Comparison of ENCODE assay signal across 17 mouse cellular contexts in genomic region chr13:62944109-62944508, GRCm38 (mm10). TPM values are rescaled to one million over a fixed set of nuclear protein-coding genes. Genes with fewer than 3 reads are reported as not detected.
DNase-seq lines count a peak whose midpoint lies in the region; ATAC-seq and TF ChIP-seq lines count a peak whose summit lies in the region.
"Had no signal": no experiment of that assay in that cellular context is flagged by ENCODE, and none has a peak within 500 bp of the region (broad histone marks: within the 10 kb centered on the region; RNA-seq: fewer than 3 reads in every experiment).

No protein-coding gene starts in this region.

- peak; percentile 48 for TF ChIP-seq CTCF in kidney, postnatal 0 days (IDR thresholded peaks at IDR 0.05; ENCODE audit: low read depth)

- ATAC-seq in heart, embryonic 13.5 days (ENCODE audit: extremely low read depth, insufficient number of reproducible peaks, low FRiP score, low TSS enrichment): no peak
- ATAC-seq in kidney, postnatal 0 days (replicated peaks; ENCODE audit: low FRiP score, low read depth): no peak
- no peak for ATAC-seq in limb, embryonic 13.5 days (ENCODE audit: low FRiP score, low read depth)
- ATAC-seq: forebrain, embryonic 14.5 days had no signal

- no peak overlapping the region for H3K4me3 ChIP-seq in heart, embryonic 13.5 days
- no peak overlapping the region for H3K4me3 ChIP-seq in kidney, postnatal 0 days (replicated peaks; ENCODE audit: low read depth, low read length)
- H3K4me3 ChIP-seq in limb, embryonic 13.5 days: no peak overlapping the region

- no peaks in the 10 kb centered on the region for H3K36me3 ChIP-seq in heart, embryonic 13.5 days
- no peaks in the 10 kb centered on the region for H3K36me3 ChIP-seq in kidney, postnatal 0 days (ENCODE audit: insufficient read depth, low read length)
- H3K36me3 ChIP-seq in limb, embryonic 13.5 days: no peaks in the 10 kb centered on the region

- peaks cover 25% of the 10 kb centered on the region for H3K4me1 ChIP-seq in heart, embryonic 13.5 days
- 0 out of 2 replicates have a peak, but pooled peaks cover 5% of the 10 kb centered on the region for H3K4me1 ChIP-seq in kidney, postnatal 0 days (replicated peaks; ENCODE audit: insufficient read depth, low read length)
- H3K4me1 ChIP-seq in limb, embryonic 13.5 days: peaks cover 49% of the 10 kb centered on the region

- no peaks in the 10 kb centered on the region for H3K9me3 ChIP-seq in heart, embryonic 13.5 days
- no peaks in the 10 kb centered on the region for H3K9me3 ChIP-seq in kidney, postnatal 0 days (replicated peaks; ENCODE audit: low read length)
- no peaks in the 10 kb centered on the region; the same call in 1 of the 2 replicates for H3K9me3 ChIP-seq in limb, embryonic 13.5 days

- H3K9ac ChIP-seq in heart, embryonic 13.5 days: no peak overlapping the region
- H3K9ac ChIP-seq in kidney, postnatal 0 days (ENCODE audit: low read depth, low read length): no peak overlapping the region
- no peak overlapping the region for H3K9ac ChIP-seq in limb, embryonic 13.5 days
- H3K9ac ChIP-seq: liver, embryonic 14.5 days had no signal

- no peak for DNase-seq in heart, adult 8-10 months (ENCODE audit: low spot score)
- peak; percentile 67 for DNase-seq in kidney, postnatal 0 days (ENCODE audit: low spot score)
- DNase-seq in kidney, postnatal 14 days: no peak
- DNase-seq in NIH3T3 (ENCODE audit: low read depth) (peak; percentile 3), adipocyte (ENCODE audit: low spot score) (no peak)
- no peak for DNase-seq in frontal cortex, postnatal 10 days (ENCODE audit: low spot score in 2 of 2)
- DNase-seq: cerebellum, adult 2 months; cerebellum, postnatal 36 days; kidney, postnatal 10 days; left cerebral cortex, postnatal 4 days; retina, postnatal 1 day; right cerebral cortex, postnatal 4 days had no signal

- peak overlapping the region; percentile 30; the same call in 1 of the 2 replicates for H3K27ac ChIP-seq in heart, embryonic 13.5 days (replicated peaks)
- no peak overlapping the region for H3K27ac ChIP-seq in kidney, postnatal 0 days
- peak overlapping the region; percentile 80 for H3K27ac ChIP-seq in limb, embryonic 13.5 days
- H3K27ac ChIP-seq: liver, embryonic 14.5 days had no signal

- H3K27me3 ChIP-seq in heart, embryonic 13.5 days (replicated peaks): no peaks in the 10 kb centered on the region
- no peaks in the 10 kb centered on the region for H3K27me3 ChIP-seq in kidney, postnatal 0 days (ENCODE audit: insufficient read depth, low read length)
- no peaks in the 10 kb centered on the region for H3K27me3 ChIP-seq in limb, embryonic 13.5 days

- no peak overlapping the region for H3K4me2 ChIP-seq in heart, embryonic 13.5 days
- H3K4me2 ChIP-seq in kidney, postnatal 0 days (ENCODE audit: low read length): no peak overlapping the region
- no peak overlapping the region for H3K4me2 ChIP-seq in limb, embryonic 13.5 days (replicated peaks)

- WGBS in heart, embryonic 13.5 days: 69% methylated on average over 6 of the region's 6 CpGs
- WGBS in kidney, postnatal 0 days: 33% methylated on average over 6 of the region's 6 CpGs
- WGBS in limb, embryonic 13.5 days: 39% methylated on average over 6 of the region's 6 CpGs

RNA-seq across cellular contexts. Expression of gene 2010111I01Rik, which starts 20.6 kb away (rescaled TPM):
- polyA plus RNA-seq in heart, embryonic 13.5 days (2015; fragmentation: Nextera tagmentation; extraction: Ambion mirVana): 54.5 and 57.7 TPM in 2 replicates
- total RNA-seq in heart, adult 8-10 months (2022): 100 to 1,000 TPM in 2 of 4 experiments, 10 to 100 TPM in 2; 91.5 to 112 (median 98.3) TPM
- 146 and 153 TPM in 2 replicates for polyA plus RNA-seq in kidney, postnatal 0 days (2015; fragmentation: Nextera tagmentation; extraction: Ambion mirVana)
- 250 and 254 TPM in 2 replicates for polyA plus RNA-seq in limb, embryonic 13.5 days (2015; fragmentation: Nextera tagmentation; extraction: Ambion mirVana)

RNA-seq across cellular contexts. Expression of gene Fbp1, which starts 56.0 kb away (rescaled TPM):
- polyA plus RNA-seq in heart, embryonic 13.5 days (2015; fragmentation: Nextera tagmentation; extraction: Ambion mirVana): 0.36 and 0.44 TPM in 2 replicates
- total RNA-seq in heart, adult 8-10 months (2022): not detected
- 479 and 621 TPM in 2 replicates for polyA plus RNA-seq in kidney, postnatal 0 days (2015; fragmentation: Nextera tagmentation; extraction: Ambion mirVana)
- 2.0 and 2.6 TPM in 2 replicates for polyA plus RNA-seq in limb, embryonic 13.5 days (2015; fragmentation: Nextera tagmentation; extraction: Ambion mirVana)
- polyA plus RNA-seq: cerebellum, adult 2 months; embryonic facial prominence, embryonic 11.5 days; forebrain, embryonic 14.5 days had no signal

Comparison
In these comparisons a context has a peak if more than half of its experiments do, and no peak if none do; other contexts are left out.
1. DNase-seq: peak in kidney, postnatal 0 days (single experiment) and NIH3T3 (single experiment); none in heart, adult 8-10 months (single experiment), kidney, postnatal 14 days (single experiment), frontal cortex, postnatal 10 days (0 of 2) and adipocyte (single experiment).
2. RNA of gene Fbp1, which starts 56.0 kb away (polyA plus RNA-seq): 479 to 621 TPM in kidney, postnatal 0 days; 2.0 to 2.6 TPM in limb, embryonic 13.5 days and 0.36 to 0.44 TPM in heart, embryonic 13.5 days; every median in the first group is over 100 times any median in the second.